Mouse (Mus musculus) brain, embryonic 14.5 days (tissue): ENCODE data around the gene Zc3h13.

Source experiments
- CTCF ChIP-seq: fragments of 200-500 bp; IDR thresholded peaks from 2 replicates; pipeline ENCODE4 v1.5.1; 2012; ENCODE audit warnings: inconsistent platforms, mild to moderate bottlenecking, moderate library complexity, borderline replicate concordance; ENCODE audit not compliant: insufficient read depth, insufficient read length; ENCODE audit errors: extremely low read depth
- POLR2A ChIP-seq: fragments of 200-500 bp; IDR thresholded peaks from 2 replicates; pipeline ENCODE4 v1.6.1; 2012; ENCODE audit warnings: mild to moderate bottlenecking, inconsistent platforms, borderline replicate concordance; ENCODE audit not compliant: poor library complexity, insufficient read depth, insufficient read length, severe bottlenecking; ENCODE audit errors: extremely low read depth

DNA sequence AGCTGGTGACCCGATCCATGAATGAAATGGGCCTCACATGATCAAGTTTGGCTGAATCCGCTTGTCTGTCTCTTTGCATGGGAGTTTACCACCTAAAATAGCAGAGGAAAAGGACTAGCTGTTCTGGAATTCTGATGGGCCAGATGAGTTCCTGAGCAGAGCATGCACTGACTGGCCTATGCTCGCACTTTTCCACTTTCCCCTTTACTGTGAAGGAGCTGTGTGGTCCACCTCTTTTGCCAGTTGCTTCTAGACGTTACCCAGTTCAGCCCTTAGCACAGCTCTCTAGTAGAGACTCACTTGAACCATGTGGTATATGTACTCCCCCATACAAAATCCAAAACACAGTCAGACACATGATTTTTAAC lies 47.6 kb upstream of the Zc3h13 start:
- no peak for TF ChIP-seq CTCF
- TF ChIP-seq POLR2A, result no peak
